Mouse (Mus musculus) brain, embryonic 14.5 days (tissue): ENCODE measurements around the gene Mettl7a2.
"Not testable (repeated sequence)": the region's sequence is repeated elsewhere in the genome, so short reads cannot be mapped to it uniquely, and the experiment has no call there.

ENCODE experiments used
- CTCF ChIP-seq: fragments of 200-500 bp; IDR thresholded peaks from 2 replicates; pipeline ENCODE4 v1.5.1; 2012; ENCODE audit warnings: inconsistent platforms, mild to moderate bottlenecking, moderate library complexity, borderline replicate concordance; ENCODE audit not compliant: insufficient read depth, insufficient read length; ENCODE audit errors: extremely low read depth
- POLR2A ChIP-seq: fragments of 200-500 bp; IDR thresholded peaks from 2 replicates; pipeline ENCODE4 v1.6.1; 2012; ENCODE audit warnings: mild to moderate bottlenecking, inconsistent platforms, borderline replicate concordance; ENCODE audit not compliant: poor library complexity, insufficient read depth, insufficient read length, severe bottlenecking; ENCODE audit errors: extremely low read depth

DNA sequence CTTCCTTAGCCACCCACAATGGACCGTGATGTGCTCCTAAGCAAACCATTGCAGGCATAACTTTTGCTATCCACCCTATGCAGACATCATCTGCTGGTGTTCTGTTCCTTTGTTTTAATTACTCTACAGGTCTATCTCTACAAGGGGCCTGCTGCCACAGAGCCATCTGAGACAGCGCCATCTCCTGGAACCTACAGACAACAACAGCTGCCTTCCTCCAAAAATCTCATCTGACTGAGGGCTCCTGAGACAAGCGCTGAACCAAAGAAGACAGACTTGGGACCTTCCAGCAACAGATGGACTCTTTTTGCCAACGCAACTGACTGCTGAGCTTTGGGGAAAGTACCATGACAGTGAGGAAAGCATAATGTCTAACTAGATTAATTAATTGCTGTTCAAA lies 24.9 kb upstream of the Mettl7a2 start:
- TF ChIP-seq CTCF, POLR2A: not testable (repeated sequence)
